Mouse (Mus musculus) heart, adult 2 months (tissue): ENCODE data around the gene Tcf7l1.

ENCODE experiments used
- CTCF ChIP-seq: fragments of 200-600 bp; IDR thresholded peaks from 2 replicates; pipeline ENCODE4 v1.8.1; 2022; ENCODE audit warnings: antibody characterized with exemption, mild to moderate bottlenecking, moderate library complexity
- POLR2A ChIP-seq: fragments of 200-500 bp; IDR thresholded peaks from 2 replicates; pipeline ENCODE4 v1.6.1; 2011; ENCODE audit warnings: mild to moderate bottlenecking, low read depth, low read length, control low read depth; ENCODE audit not compliant: insufficient read depth

DNA sequence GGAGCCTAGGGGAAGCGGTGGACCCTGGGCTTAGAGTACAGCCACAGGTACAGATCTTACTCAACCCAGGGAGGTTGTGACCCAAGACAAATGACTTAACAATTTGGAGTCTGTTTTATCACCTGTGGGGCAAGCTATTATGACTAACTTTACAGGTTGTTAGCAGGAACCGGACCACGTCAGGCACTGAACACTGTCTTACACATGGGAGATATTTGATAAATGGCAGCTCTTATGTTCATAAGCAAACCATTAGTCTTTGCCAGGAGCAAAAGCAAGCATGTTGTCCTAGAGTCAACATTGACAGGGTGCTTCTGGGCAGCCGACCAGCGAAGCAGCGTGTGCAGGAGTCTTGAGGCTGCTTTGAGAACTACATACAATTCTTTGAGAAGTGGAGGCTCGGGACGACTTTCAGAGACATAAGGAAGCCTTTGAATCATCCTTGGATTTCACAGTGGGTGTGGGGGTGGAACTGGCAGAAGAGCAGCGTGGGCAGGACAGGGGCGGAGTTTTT lies 138.7 kb downstream of the Tcf7l1 start:
- TF ChIP-seq CTCF (no peak), POLR2A (no peak)
